9 mouse cellular contexts compared by ENCODE assay signal in genomic region chr19:59166879-59167278, GRCm38 (mm10). TPM values are rescaled to one million over a fixed set of nuclear protein-coding genes. Genes with fewer than 3 reads are reported as not detected.
DNase-seq lines count a peak whose midpoint lies in the region; ATAC-seq lines count a peak whose summit lies in the region.
"Had no signal": no experiment of that assay in that cellular context is flagged by ENCODE, and none has a peak within 500 bp of the region (broad histone marks: within the 10 kb centered on the region; RNA-seq: fewer than 3 reads in every experiment).

No protein-coding gene starts in this region.

- under 1% methylated on average over 13 of the region's 13 CpGs for WGBS in forebrain, embryonic 12.5 days
- 6% methylated on average over 13 of the region's 13 CpGs for WGBS in limb, embryonic 15.5 days

- no peaks in the 10 kb centered on the region for H3K9me3 ChIP-seq in forebrain, embryonic 12.5 days
- H3K9me3 ChIP-seq in limb, embryonic 15.5 days: no peaks in the 10 kb centered on the region

- peaks cover 47% of the 10 kb centered on the region for H3K4me1 ChIP-seq in forebrain, embryonic 12.5 days
- peaks cover 44% of the 10 kb centered on the region for H3K4me1 ChIP-seq in limb, embryonic 15.5 days

- peak overlapping the region; percentile 85 for H3K9ac ChIP-seq in forebrain, embryonic 12.5 days
- H3K9ac ChIP-seq in limb, embryonic 15.5 days: no peak overlapping the region

- ATAC-seq in forebrain, embryonic 12.5 days (ENCODE audit: low FRiP score): no peak
- ATAC-seq in limb, embryonic 15.5 days (ENCODE audit: insufficient number of reproducible peaks, low FRiP score, low TSS enrichment, low read depth): no peak
- ATAC-seq: Patski had no signal

- H3K27ac ChIP-seq in forebrain, embryonic 12.5 days: peak overlapping the region; percentile 88
- H3K27ac ChIP-seq in limb, embryonic 15.5 days: no peak overlapping the region

- peak; percentile 26 to 53 for DNase-seq in kidney, postnatal 4 days
- DNase-seq in kidney, postnatal 25 days: no peak
- peak; percentile 71 for DNase-seq in retina, postnatal 1 day
- no peak for DNase-seq in adrenal gland, adult 2 months
- DNase-seq in left cerebral cortex, adult 8-10 months (ENCODE audit: low spot score in 2 of 2): no peak
- DNase-seq in left cerebral cortex, adult 11 months (ENCODE audit: low spot score): no peak

- H3K36me3 ChIP-seq in forebrain, embryonic 12.5 days (replicated peaks): no peaks in the 10 kb centered on the region
- H3K36me3 ChIP-seq in limb, embryonic 15.5 days: no peaks in the 10 kb centered on the region

- H3K4me3 ChIP-seq in forebrain, embryonic 12.5 days (replicated peaks): peak overlapping the region; percentile 61
- peak overlapping the region; percentile 43 for H3K4me3 ChIP-seq in limb, embryonic 15.5 days

- H3K27me3 ChIP-seq in forebrain, embryonic 12.5 days: peaks cover 96% of the 10 kb centered on the region
- peaks cover 99% of the 10 kb centered on the region for H3K27me3 ChIP-seq in limb, embryonic 15.5 days

- H3K4me2 ChIP-seq in forebrain, embryonic 12.5 days: peak overlapping the region; percentile 74
- H3K4me2 ChIP-seq in limb, embryonic 15.5 days: peak overlapping the region; percentile 81

RNA-seq across cellular contexts. Expression of gene Vax1, which starts 3.0 kb away (rescaled TPM):
- polyA plus RNA-seq in forebrain, embryonic 12.5 days (2016; fragmentation: Nextera tagmentation; extraction: Ambion mirVana): 4.2 and 6.8 TPM in 2 replicates
- polyA plus RNA-seq in limb, embryonic 15.5 days (2015; fragmentation: Nextera tagmentation; extraction: Ambion mirVana): not detected in 2 replicates
- total RNA-seq in adrenal gland, adult 2 months (2021): not detected
- polyA plus RNA-seq in adrenal gland, adult 2 months (2012; rRNA removed): not detected in 2 replicates
- 1 to 10 TPM; 1.8 to 2.5 (median 1.9) TPM for total RNA-seq in left cerebral cortex, adult 8-10 months (2022)
- polyA plus RNA-seq: Patski had no signal

RNA-seq across cellular contexts. Expression of gene Kcnk18, which starts 52.1 kb away (rescaled TPM):
- polyA plus RNA-seq in forebrain, embryonic 12.5 days (2016; fragmentation: Nextera tagmentation; extraction: Ambion mirVana): not detected in 2 replicates
- not detected in 2 replicates for polyA plus RNA-seq in limb, embryonic 15.5 days (2015; fragmentation: Nextera tagmentation; extraction: Ambion mirVana)
- not detected for total RNA-seq in adrenal gland, adult 2 months (2021)
- polyA plus RNA-seq in adrenal gland, adult 2 months (2012; rRNA removed): not detected in 2 replicates
- not detected for total RNA-seq in left cerebral cortex, adult 8-10 months (2022)
- polyA plus RNA-seq: Patski had no signal

Comparison
In these comparisons a context has a peak if more than half of its experiments do, and no peak if none do; other contexts are left out.
1. DNase-seq: peak in kidney, postnatal 4 days (2 of 2) and retina, postnatal 1 day (single experiment); none in kidney, postnatal 25 days (0 of 2), adrenal gland, adult 2 months (single experiment), left cerebral cortex, adult 8-10 months (0 of 2) and left cerebral cortex, adult 11 months (single experiment).